Mouse (Mus musculus) embryo, embryonic 11.5 days (tissue): Measurements from ENCODE around the gene Ints14.

ENCODE experiments used
- DNase-seq: peaks from one replicate; pipeline ENCODE4 v3.0.0-alpha.2; 2012; ENCODE audit warnings: low read depth, low spot score

Ints14 gene

GRCm38 (mm10) chr9:64960117-64960977 lies at the start of gene Ints14:
Gene Ints14, plus strand, starts transcription at chr9:64960905.
- peak; percentile 91 for DNase-seq

- no peak for DNase-seq
Observed at GRCm38 (mm10) chr9:64913406-64913805, 47.3 kb upstream of the Ints14 start.

DNA sequence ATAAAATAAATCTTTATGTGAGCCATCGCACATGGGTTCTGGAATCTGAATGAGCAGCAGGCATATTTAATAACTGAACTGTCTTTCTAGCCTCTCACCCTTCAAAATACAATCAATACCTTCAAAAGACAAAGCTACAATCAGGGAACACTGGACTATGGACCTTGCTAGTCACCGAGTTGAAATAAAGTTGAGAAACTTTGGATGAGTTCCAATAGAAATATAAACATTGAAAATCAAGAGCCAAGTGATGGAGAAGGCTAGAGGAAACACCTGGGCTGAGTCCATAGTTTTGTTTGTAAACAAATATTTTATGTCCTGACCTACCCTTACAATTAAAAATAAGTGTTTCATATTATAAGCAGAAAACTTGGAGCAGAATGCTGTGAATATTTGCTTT lies 46.7 kb upstream of the Ints14 start:
- no peak for DNase-seq

GRCm38 (mm10) chr9:64914629-64915028 lies 46.1 kb upstream of the Ints14 start:
- DNase-seq: no peak

- DNase-seq: peak; percentile 42
Observed at GRCm38 (mm10) chr9:64918560-64918959, 42.1 kb upstream of the Ints14 start.

DNA sequence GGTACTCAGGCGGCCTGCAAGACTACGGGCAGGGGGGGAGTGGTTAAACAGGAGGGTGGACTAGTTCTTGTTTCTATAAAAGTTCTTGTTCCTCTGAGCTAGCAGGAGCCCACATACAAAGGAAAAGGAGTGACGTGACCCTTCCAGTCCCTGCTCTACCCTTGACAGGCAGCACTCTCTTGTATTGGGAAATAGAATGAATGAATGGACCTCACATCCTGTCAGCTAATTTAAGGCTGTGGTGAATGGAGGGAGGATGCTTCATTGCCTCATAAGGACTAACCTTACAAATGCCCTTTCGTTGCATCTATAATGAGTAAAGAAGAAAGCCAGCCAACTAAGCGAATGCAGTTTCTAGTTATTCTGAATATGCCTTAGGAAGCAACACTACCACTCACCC lies 34.9 kb upstream of the Ints14 start:
- DNase-seq: no peak

- DNase-seq: no peak
Observed at GRCm38 (mm10) chr9:64926201-64926991, 34.3 kb upstream of the Ints14 start.

DNA sequence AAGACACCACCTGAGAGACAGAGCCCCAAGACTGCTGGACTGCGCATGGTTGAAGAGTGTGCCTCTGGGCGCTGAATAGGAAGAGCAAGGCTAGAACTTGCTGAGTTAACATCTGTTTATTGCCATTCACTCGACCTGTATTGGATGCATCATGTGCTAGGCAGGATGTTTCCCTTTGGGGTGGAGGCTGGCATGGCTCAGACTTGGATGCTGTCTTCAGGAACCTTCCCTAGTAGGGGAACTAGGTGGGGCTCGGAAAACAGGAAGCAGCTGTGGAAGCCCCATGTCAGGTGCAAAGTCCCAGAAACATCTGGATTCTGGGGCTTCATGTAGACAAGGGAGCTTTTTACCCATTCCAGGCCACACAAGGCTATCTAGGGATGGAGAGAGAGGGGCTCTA lies 30.4 kb upstream of the Ints14 start:
- no peak for DNase-seq

- DNase-seq: no peak
Observed at GRCm38 (mm10) chr9:64931751-64932610, 28.7 kb upstream of the Ints14 start.

DNA sequence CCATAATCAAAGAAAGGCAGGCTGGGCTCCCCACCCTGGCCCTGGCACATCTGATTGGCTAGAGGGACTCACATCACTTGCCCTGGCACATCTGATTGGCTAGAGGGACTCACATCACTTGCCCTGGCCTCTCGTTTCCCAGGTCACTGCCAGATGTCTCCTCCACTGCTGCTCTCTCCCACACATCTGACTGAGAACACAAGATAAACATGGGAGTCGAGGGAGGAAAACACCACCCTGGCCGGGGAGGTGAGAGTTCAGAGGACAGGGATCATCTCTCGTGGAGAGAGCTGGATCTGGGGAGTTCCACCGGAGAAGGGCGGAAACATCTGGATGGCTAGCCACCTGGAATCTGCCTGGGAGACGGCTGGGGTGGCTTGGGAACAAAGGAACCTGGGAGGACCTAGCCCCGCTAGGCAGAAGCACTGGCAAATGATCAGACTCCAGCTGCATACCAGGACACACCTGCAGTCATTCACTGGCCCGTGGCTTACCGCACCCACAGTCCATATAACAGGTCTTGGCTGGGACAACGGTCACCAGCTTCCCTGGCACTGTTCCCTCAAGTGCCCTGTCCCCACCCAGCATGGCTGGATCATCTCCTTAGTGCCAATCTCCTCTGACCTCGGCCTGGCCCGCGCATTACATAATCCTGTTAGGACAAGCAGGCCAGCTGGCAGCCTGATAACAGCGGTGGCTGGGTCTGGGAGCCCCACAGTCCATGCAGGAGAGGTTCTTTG lies 26.5 kb upstream of the Ints14 start:
- peak; percentile 29 for DNase-seq

- peak; percentile 57 for DNase-seq
Observed at GRCm38 (mm10) chr9:64936508-64936907, 24.2 kb upstream of the Ints14 start.

- DNase-seq: no peak
Observed at GRCm38 (mm10) chr9:64937491-64937890, 23.2 kb upstream of the Ints14 start.

DNA sequence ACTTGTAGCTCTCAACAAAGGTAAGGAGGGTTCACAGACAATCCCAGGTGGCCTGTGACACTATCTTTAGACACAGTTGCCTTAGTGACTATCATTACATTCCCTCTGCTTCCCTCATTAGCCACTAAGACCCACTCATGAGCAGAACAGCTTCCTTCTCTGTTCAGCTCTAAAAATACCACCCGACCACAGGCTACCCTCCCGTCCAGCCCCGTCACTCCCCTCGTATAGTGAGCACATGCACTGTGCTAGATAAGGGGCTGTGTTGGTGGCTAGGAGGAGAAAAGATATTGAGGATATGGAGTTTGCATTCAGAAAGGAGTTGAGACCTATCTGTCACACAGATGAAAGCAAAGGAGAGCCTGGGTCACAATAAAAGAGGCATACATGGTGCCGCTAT lies 22.2 kb upstream of the Ints14 start:
- no peak for DNase-seq

- no peak for DNase-seq
Observed at GRCm38 (mm10) chr9:64939281-64939680, 21.4 kb upstream of the Ints14 start.

DNA sequence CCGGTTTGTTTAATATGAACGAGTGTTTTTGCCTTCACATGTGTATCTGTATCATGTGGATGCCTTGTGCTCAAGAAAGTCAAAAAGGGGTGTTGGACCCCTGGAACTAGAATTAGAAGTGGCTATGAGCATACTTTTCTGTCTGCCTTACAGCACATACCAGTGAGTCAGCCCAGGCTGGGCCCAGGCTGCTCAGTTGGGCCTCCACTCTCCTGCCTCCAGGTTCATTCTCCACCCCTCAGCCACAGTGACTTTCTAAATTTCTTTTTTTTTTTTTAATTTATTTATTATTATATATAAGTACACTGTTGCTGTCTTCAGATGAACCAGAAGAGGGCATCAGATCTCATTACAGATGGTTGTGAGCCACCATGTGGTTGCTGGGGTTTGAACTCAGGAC lies 20.9 kb upstream of the Ints14 start:
- DNase-seq: no peak

- DNase-seq: no peak
Observed at GRCm38 (mm10) chr9:64940731-64941346, 19.9 kb upstream of the Ints14 start.

DNA sequence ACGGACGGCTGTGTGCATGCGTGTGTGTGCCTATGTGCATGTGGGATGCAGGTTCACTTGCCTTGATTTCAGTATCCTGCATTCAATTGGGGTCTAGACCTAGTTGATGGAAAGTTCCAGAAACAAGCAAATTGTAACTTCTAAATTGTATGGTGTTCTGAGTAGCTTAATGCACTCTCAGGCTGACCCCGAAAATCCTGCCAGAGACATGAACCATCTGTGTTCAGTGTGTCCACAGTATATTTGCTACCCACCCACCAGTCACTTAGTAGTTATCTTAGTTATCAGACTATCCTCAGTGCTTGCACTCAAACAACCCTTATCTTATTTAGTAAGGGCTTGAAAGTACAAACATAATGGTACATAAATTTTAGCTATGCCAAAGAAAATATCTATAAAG lies 19.1 kb upstream of the Ints14 start:
- no peak for DNase-seq

GRCm38 (mm10) chr9:64943997-64944396 lies 16.7 kb upstream of the Ints14 start:
- no peak for DNase-seq

DNA sequence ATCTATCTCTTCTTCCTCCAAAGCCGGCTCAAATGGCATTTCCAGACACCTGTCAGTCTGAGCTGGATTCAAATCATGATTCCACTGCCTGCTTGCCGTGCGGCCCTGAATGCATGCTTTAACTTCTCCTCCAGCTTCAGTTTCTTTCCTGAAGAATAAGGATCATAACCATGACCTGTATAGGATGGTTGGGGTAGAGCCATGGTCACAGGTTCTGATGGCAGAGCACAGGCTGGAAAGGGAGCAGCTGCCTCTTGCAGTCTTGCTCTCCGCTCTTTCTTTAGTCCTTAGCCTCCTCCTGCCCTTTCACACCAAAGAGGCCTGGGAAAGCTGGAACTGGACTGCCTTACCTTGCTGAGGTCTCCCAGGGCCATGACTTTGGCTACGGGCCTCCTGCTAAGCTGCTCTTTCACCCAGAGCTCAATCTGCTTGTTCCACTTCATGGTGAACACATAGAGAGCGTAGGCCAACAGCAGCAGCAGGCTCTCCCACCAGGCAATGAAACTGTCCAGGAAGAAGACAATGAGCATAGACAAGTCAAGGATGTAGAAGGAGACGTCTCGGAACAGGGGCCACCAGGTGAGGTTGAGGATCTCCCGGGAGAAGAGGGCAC lies 13.1 kb upstream of the Ints14 start:
- no peak for DNase-seq

DNA sequence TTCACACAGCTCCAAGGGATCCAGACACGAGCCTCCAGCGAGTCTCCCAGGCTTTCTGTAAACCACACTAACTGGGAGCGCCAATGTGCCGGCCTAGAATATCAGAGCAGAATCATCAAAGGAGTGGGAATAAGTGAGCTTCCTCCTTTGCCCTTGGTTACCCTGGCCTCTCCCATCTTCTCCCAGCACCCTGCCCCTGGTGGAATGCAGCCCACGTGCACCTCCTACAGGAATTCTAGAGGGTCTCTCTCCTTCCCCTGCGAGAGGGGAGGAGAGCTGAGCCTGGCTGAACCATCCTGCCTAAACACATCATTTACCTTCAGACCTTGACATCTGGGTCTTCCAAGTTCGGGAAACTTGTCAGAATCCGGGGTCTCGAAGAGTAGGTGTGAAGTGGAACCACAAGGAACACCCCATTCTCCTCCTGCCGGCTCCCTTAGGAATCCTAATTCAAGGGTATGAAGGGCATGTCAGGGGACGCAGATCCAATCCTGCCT lies 9.5 kb upstream of the Ints14 start, which contains the start of gene Slc24a1:
Gene Slc24a1 (minus strand): TSS at position 447 of the 497 bp plus-strand sequence.
- no peak for DNase-seq
